13 mouse cellular contexts compared by ENCODE assay signal in the genomic region with DNA sequence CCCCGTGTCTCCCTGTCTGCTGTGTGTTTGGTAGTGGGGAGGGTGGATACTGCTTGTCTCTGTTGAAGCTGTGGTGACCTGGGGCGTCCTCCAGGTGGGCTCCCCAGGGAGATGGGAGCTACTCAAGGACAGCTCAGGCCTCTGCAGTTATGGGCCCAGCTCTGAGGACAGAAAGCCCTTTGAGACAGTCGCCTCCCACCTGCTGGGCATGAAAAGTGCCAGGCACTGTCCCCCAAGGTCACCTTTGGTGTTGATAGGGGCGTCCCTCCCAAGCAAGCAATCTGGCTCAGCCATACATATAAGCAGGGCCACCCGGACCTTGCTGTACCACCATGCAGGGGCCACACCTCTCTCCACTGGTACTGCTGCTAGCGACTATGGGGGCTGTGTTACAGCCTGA. TPM values are rescaled to one million over a fixed set of nuclear protein-coding genes. Genes with fewer than 3 reads are reported as not detected.
DNase-seq lines count a peak whose midpoint lies in the region; ATAC-seq and TF ChIP-seq lines count a peak whose summit lies in the region.
"Had no signal": no experiment of that assay in that cellular context is flagged by ENCODE, and none has a peak within 500 bp of the region (broad histone marks: within the 10 kb centered on the region; RNA-seq: fewer than 3 reads in every experiment).

A gene (plus strand): TSS at position 328 of the 400 bp plus-strand sequence.

- H3K4me1 ChIP-seq in heart, embryonic 10.5 days, result peaks cover 67% of the 10 kb centered on the region
- peaks cover 3% of the 10 kb centered on the region for H3K4me1 ChIP-seq in heart, adult 2 months (ENCODE audit: control insufficient read depth, insufficient read depth, low read length)
- peaks cover 46% of the 10 kb centered on the region for H3K4me1 ChIP-seq in liver, embryonic 11.5 days (replicated peaks; ENCODE audit: control insufficient read depth, insufficient read depth, low read length)
- H3K4me1 ChIP-seq in hindbrain, embryonic 13.5 days (replicated peaks), result peaks cover 50% of the 10 kb centered on the region
- H3K4me1 ChIP-seq in midbrain, postnatal 0 days (ENCODE audit: insufficient read depth, low read length), result 0 out of 2 replicates have a peak, but pooled peaks cover 5% of the 10 kb centered on the region

- no peak for TF ChIP-seq CTCF in heart, adult 2 months (IDR thresholded peaks at IDR 0.05)
- TF ChIP-seq CTCF in midbrain, postnatal 0 days (IDR thresholded peaks at IDR 0.05), result no peak

- no peak for DNase-seq in heart, embryonic 10.5 days (ENCODE audit: low spot score)
- DNase-seq in heart, adult 2 months, result no peak
- no peak for DNase-seq in liver, embryonic 11.5 days (ENCODE audit: low spot score)
- DNase-seq in liver, result no peak
- DNase-seq in midbrain, postnatal 0 days (ENCODE audit: low spot score), result no peak
- no peak for DNase-seq in adrenal gland, postnatal 4 days (ENCODE audit: low spot score in 2 of 2)
- no peak for DNase-seq in lung, postnatal 10 days
- DNase-seq: gastrocnemius, postnatal 25 days; kidney, postnatal 4 days had no signal

- peaks cover 1% of the 10 kb centered on the region; the same call in 1 of the 2 replicates for H3K79me2 ChIP-seq in heart, adult 2 months (replicated peaks; ENCODE audit: control insufficient read depth, insufficient read depth, low read length)

- no peak for TF ChIP-seq EP300 in heart, adult 2 months (IDR thresholded peaks at IDR 0.05; ENCODE audit: insufficient read depth, low read depth, low read length)

- H3K4me2 ChIP-seq in liver, embryonic 11.5 days, result peak within 1 kb of the TSS; percentile 6; the same call in 1 of the 2 replicates
- H3K4me2 ChIP-seq in hindbrain, embryonic 13.5 days, result peak within 1 kb of the TSS; percentile 95; the same call in 1 of the 2 replicates
- 0 out of 2 replicates have a peak within 1 kb of the TSS, but pooled peaks have one; percentile 94 for H3K4me2 ChIP-seq in midbrain, postnatal 0 days (ENCODE audit: low read depth, low read length, poor library complexity, severe bottlenecking)

- 61% methylated on average over 6 of the region's 6 CpGs for WGBS in heart, embryonic 10.5 days
- WGBS in heart, adult 2 months, result 65% methylated on average over 6 of the region's 6 CpGs
- WGBS in liver, embryonic 11.5 days, result 69% methylated on average over 6 of the region's 6 CpGs
- 74% methylated on average over 6 of the region's 6 CpGs for WGBS in hindbrain, embryonic 13.5 days
- WGBS in midbrain, postnatal 0 days, result 68% methylated on average over 6 of the region's 6 CpGs

- intact Hi-C loops in heart, adult 2 months (cut with DNase I), result no loop called here

- no peak within 1 kb of the TSS for H3K9ac ChIP-seq in heart, adult 2 months (ENCODE audit: low read depth, low read length)
- no peak within 1 kb of the TSS for H3K9ac ChIP-seq in liver, embryonic 11.5 days (ENCODE audit: low read depth, low read length)
- H3K9ac ChIP-seq in hindbrain, embryonic 13.5 days, result peak within 1 kb of the TSS; percentile 82; the same call in 1 of the 2 replicates
- no peak within 1 kb of the TSS for H3K9ac ChIP-seq in midbrain, postnatal 0 days (replicated peaks; ENCODE audit: low read length, poor library complexity, severe bottlenecking)
- H3K9ac ChIP-seq: lung, embryonic 15.5 days had no signal

- ATAC-seq in liver, embryonic 11.5 days (replicated peaks; ENCODE audit: low FRiP score), result no peak
- ATAC-seq in hindbrain, embryonic 13.5 days (ENCODE audit: low FRiP score), result no peak
- no peak for ATAC-seq in midbrain, postnatal 0 days (ENCODE audit: low FRiP score)
- ATAC-seq: inflammation-experienced regulatory T-cells, adult 6 months had no signal

- peak within 1 kb of the TSS; percentile 69 for H3K4me3 ChIP-seq in heart, embryonic 10.5 days
- H3K4me3 ChIP-seq in heart, adult 2 months, result no peak within 1 kb of the TSS
- 0 out of 2 replicates have a peak within 1 kb of the TSS, but pooled peaks have one; percentile 8 for H3K4me3 ChIP-seq in liver, embryonic 11.5 days (ENCODE audit: low read depth, low read length)
- H3K4me3 ChIP-seq in hindbrain, embryonic 13.5 days, result no peak within 1 kb of the TSS
- no peak within 1 kb of the TSS for H3K4me3 ChIP-seq in midbrain, postnatal 0 days (ENCODE audit: low read depth, low read length)

- no peaks in the 10 kb centered on the region for H3K9me3 ChIP-seq in heart, embryonic 10.5 days
- H3K9me3 ChIP-seq in liver, embryonic 11.5 days (ENCODE audit: control insufficient read depth, low read length), result no peaks in the 10 kb centered on the region
- H3K9me3 ChIP-seq in hindbrain, embryonic 13.5 days, result no peaks in the 10 kb centered on the region
- H3K9me3 ChIP-seq in midbrain, postnatal 0 days (ENCODE audit: low read length), result no peaks in the 10 kb centered on the region
- H3K9me3 ChIP-seq: lung, embryonic 15.5 days had no signal

- H3K27me3 ChIP-seq in heart, embryonic 10.5 days (ENCODE audit: insufficient read depth, poor library complexity, severe bottlenecking), result peaks cover 20% of the 10 kb centered on the region
- H3K27me3 ChIP-seq in heart, adult 2 months (ENCODE audit: control insufficient read depth, insufficient read depth, low read length), result no peaks in the 10 kb centered on the region
- H3K27me3 ChIP-seq in liver, embryonic 11.5 days (replicated peaks; ENCODE audit: control insufficient read depth, insufficient read depth, low read length), result peaks cover 36% of the 10 kb centered on the region
- H3K27me3 ChIP-seq in hindbrain, embryonic 13.5 days, result peaks cover 40% of the 10 kb centered on the region
- no peaks in the 10 kb centered on the region for H3K27me3 ChIP-seq in midbrain, postnatal 0 days (ENCODE audit: insufficient read depth, low read length)

- peak within 1 kb of the TSS; percentile 89 for H3K27ac ChIP-seq in heart, embryonic 10.5 days
- no peak within 1 kb of the TSS for H3K27ac ChIP-seq in heart, adult 2 months
- H3K27ac ChIP-seq in liver, embryonic 11.5 days (ENCODE audit: low read depth, low read length), result no peak within 1 kb of the TSS
- no peak within 1 kb of the TSS for H3K27ac ChIP-seq in hindbrain, embryonic 13.5 days
- no peak within 1 kb of the TSS for H3K27ac ChIP-seq in midbrain, postnatal 0 days (ENCODE audit: low read depth, low read length)
- H3K27ac ChIP-seq: lung, embryonic 15.5 days had no signal

- no peak for TF ChIP-seq POLR2A in heart, adult 2 months (IDR thresholded peaks at IDR 0.05; ENCODE audit: insufficient read depth, low read depth, low read length)

- peaks cover 58% of the 10 kb centered on the region for H3K36me3 ChIP-seq in heart, embryonic 10.5 days
- no peaks in the 10 kb centered on the region for H3K36me3 ChIP-seq in heart, adult 2 months (ENCODE audit: control insufficient read depth, insufficient read depth, low read length)
- H3K36me3 ChIP-seq in liver, embryonic 11.5 days (ENCODE audit: control insufficient read depth, insufficient read depth, low read length), result peaks cover 40% of the 10 kb centered on the region
- peaks cover 46% of the 10 kb centered on the region for H3K36me3 ChIP-seq in hindbrain, embryonic 13.5 days
- H3K36me3 ChIP-seq in midbrain, postnatal 0 days (ENCODE audit: insufficient read depth, low read length), result peaks cover 43% of the 10 kb centered on the region

RNA-seq across cellular contexts. Expression of the gene that starts here (rescaled TPM):
- polyA plus RNA-seq in heart, embryonic 10.5 days (2016; fragmentation: Nextera tagmentation; extraction: Ambion mirVana), result not detected in 2 replicates
- total RNA-seq in heart, adult 2 months (2021), result under 1 TPM; 0.18 TPM
- 0.15 and 0.25 TPM in 2 replicates for polyA plus RNA-seq in heart, adult 2 months (2012; rRNA removed)
- polyA plus RNA-seq in liver, embryonic 11.5 days (2014; fragmentation: Nextera tagmentation; extraction: Ambion mirVana), result 0.14 TPM in 1 of 2 replicates, not detected in the other
- polyA plus RNA-seq in hindbrain, embryonic 13.5 days (2015; fragmentation: Nextera tagmentation; extraction: Ambion mirVana), result 0.22 TPM in 1 of 2 replicates, not detected in the other
- 0.82 and 2.9 TPM in 2 replicates for total RNA-seq in midbrain, postnatal 0 days (2014; rRNA removed)
- polyA plus RNA-seq in midbrain, postnatal 0 days (2015; fragmentation: Nextera tagmentation; extraction: Ambion mirVana), result not detected in 2 replicates
- total RNA-seq in adrenal gland, postnatal 4 days (2021), result 1 to 10 TPM in 1 of 2 experiments, under 1 TPM in 1; 0.79 to 1.1 TPM
- total RNA-seq: common myeloid progenitor, adult 5-6 weeks had no signal
- polyA plus RNA-seq: inflammation-experienced regulatory T-cells, adult 6 months had no signal

Comparison
In these comparisons a context has a peak if more than half of its experiments do, and no peak if none do; other contexts are left out.
1. H3K4me3 ChIP-seq: peak in heart, embryonic 10.5 days (single experiment) and liver, embryonic 11.5 days (single experiment); none in heart, adult 2 months (single experiment), hindbrain, embryonic 13.5 days (single experiment) and midbrain, postnatal 0 days (single experiment).
2. H3K4me2 ChIP-seq: peak in every context shown above with its lines; median percentile 95 in hindbrain, embryonic 13.5 days; 94 in midbrain, postnatal 0 days; 6 in liver, embryonic 11.5 days.